Mouse (Mus musculus) left cerebral cortex, postnatal 36 days (tissue): ENCODE measurements at regions not wholly inside any gene's neighbourhood (a gene's known extent, or its start where the extent isn't known, plus 50 kb on each side); places are given as distances from the start of the nearest gene placed in this dataset.
"Not testable (repeated sequence)": the region's sequence is repeated elsewhere in the genome, so short reads cannot be mapped to it uniquely, and the experiment has no call there.

Source experiments
- DNase-seq, 2 experiments: peaks; one replicate each; pipeline ENCODE4 v3.0.0; 2021 to 2022; ENCODE audit warnings: low spot score in 2 of 2, mixed read lengths in 1 of 2
- intact Hi-C: fragments of 180-260 bp; cut with DNase I; formaldehyde crosslinking; loops from one replicate; pipeline ENCODE4 v1.15.1; 2025

GRCm38 (mm10) chr15:60333573-60334306 lies 317.3 kb upstream of the 4933412E24Rik start:
- DNase-seq = no peak
- intact Hi-C loops = no loop called here

GRCm38 (mm10) chr15:60317577-60317976 lies 301.2 kb upstream of the 4933412E24Rik start:
- intact Hi-C loops = no loop called here
- no peak for DNase-seq

- intact Hi-C loops = no loop called here
- DNase-seq = no peak
These were observed 298.8 kb upstream of the 4933412E24Rik start for GRCm38 (mm10) chr15:60315210-60315609.

GRCm38 (mm10) chr15:60309909-60310308 lies 293.5 kb upstream of the 4933412E24Rik start:
- intact Hi-C loops = no loop called here
- peak; percentile 58 to 67 for DNase-seq

- DNase-seq = no peak
- intact Hi-C loops = no loop called here
These were observed 292.6 kb upstream of the 4933412E24Rik start for GRCm38 (mm10) chr15:60308968-60309367.

- no peak for DNase-seq
- intact Hi-C loops = no loop called here
These were observed 291.7 kb upstream of the 4933412E24Rik start for GRCm38 (mm10) chr15:60308126-60308525.

- no peak for DNase-seq
- intact Hi-C loops = no loop called here
These were observed 287.1 kb upstream of the 4933412E24Rik start for GRCm38 (mm10) chr15:60303501-60303900.

GRCm38 (mm10) chr15:60301939-60302338 lies 285.5 kb upstream of the 4933412E24Rik start:
- DNase-seq = no peak
- intact Hi-C loops = no loop called here

GRCm38 (mm10) chr15:60285321-60285720 lies 268.9 kb upstream of the 4933412E24Rik start:
- intact Hi-C loops = no loop called here
- DNase-seq = no peak

- intact Hi-C loops = no loop called here
- DNase-seq = no peak
These were observed 264.0 kb upstream of the 4933412E24Rik start for GRCm38 (mm10) chr15:60280378-60280777.

GRCm38 (mm10) chr15:60253661-60254060 lies 237.2 kb upstream of the 4933412E24Rik start:
- DNase-seq, intact Hi-C loops: not testable (repeated sequence)

GRCm38 (mm10) chr15:60226335-60226938 lies 210.0 kb upstream of the 4933412E24Rik start:
- intact Hi-C loops = no loop called here
- no peak for DNase-seq

GRCm38 (mm10) chr15:60195070-60195469 lies 178.7 kb upstream of the 4933412E24Rik start:
- DNase-seq = no peak
- intact Hi-C loops = no loop called here

- intact Hi-C loops = no loop called here
- no peak for DNase-seq
These were observed 176.7 kb upstream of the 4933412E24Rik start for GRCm38 (mm10) chr15:60193157-60193556.

- DNase-seq = no peak
- intact Hi-C loops = no loop called here
These were observed 170.7 kb upstream of the 4933412E24Rik start for GRCm38 (mm10) chr15:60187002-60187715.

- peak; percentile 14 to 18 for DNase-seq
These were observed 125.2 kb upstream of the 4933412E24Rik start for GRCm38 (mm10) chr15:60141554-60142070.

GRCm38 (mm10) chr15:60136671-60137070 lies 120.3 kb upstream of the 4933412E24Rik start:
- intact Hi-C loops = no loop called here

More at GRCm38 (mm10) chr15:60141554-60142070, 125.2 kb upstream of the 4933412E24Rik start:
- intact Hi-C loops = no loop called here

GRCm38 (mm10) chr15:60134515-60134914 lies 118.1 kb upstream of the 4933412E24Rik start:
- intact Hi-C loops = no loop called here
- no peak for DNase-seq

More at GRCm38 (mm10) chr15:60136671-60137070, 120.3 kb upstream of the 4933412E24Rik start:
- no peak for DNase-seq

GRCm38 (mm10) chr15:60132701-60133100 lies 116.3 kb upstream of the 4933412E24Rik start:
- intact Hi-C loops = no loop called here
- no peak for DNase-seq

GRCm38 (mm10) chr15:60124461-60124860 lies 108.0 kb upstream of the 4933412E24Rik start:
- intact Hi-C loops = no loop called here
- no peak for DNase-seq
